Mouse (Mus musculus): ENCODE measurements around the gene E2f4. TPM values are rescaled to one million over a fixed set of nuclear protein-coding genes. Genes with fewer than 3 reads are reported as not detected.
"Not testable (repeated sequence)": the region's sequence is repeated elsewhere in the genome, so short reads cannot be mapped to it uniquely, and the experiment has no call there.

Gene E2f4
- total RNA-seq, 2 experiments from 2014 or later: 43.2 to 44.9 TPM

DNA sequence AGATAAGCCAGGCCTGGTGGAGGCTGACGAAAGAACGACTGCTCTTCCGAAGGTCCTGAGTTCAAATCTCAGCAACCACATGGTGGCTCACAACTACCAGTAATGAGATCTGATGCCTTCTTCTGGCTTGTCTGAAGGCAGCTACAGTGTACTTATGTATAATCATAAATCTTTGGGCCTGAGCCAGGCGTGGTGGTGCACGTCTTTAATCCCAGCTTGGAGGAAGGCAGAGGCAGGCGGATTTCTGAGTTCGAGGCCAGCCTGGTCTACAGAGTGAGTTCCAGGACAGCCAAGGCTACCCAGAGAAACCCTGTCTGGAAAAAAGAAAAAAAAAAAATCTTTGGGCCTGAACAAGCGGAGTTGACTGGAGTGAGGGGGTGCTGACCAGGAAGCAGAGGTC lies 6.1 kb upstream of the E2f4 start:
- not testable (repeated sequence) for DNase-seq (ENCODE audit: low spot score in 2 of 2)

DNA sequence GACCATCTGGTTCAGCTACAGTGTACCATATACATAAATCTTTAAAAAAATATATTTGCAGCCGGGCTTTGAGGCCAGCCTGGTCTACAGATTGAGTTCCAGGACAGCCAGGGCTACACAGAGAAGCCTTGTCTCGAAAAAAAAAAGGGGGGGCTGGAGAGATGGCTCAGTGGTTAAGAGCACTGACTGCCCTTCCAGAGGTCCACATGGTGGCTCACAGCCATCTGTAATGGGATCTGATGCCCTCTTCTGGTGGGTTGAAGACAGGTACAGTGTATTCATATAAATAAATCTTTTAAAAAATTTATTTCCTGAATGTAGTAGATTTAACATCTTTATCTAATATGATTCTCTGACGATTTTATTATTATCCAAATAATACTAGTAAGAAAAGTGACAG lies 5.7 kb upstream of the E2f4 start:
- not testable (repeated sequence) for DNase-seq (ENCODE audit: low spot score in 2 of 2)

DNA sequence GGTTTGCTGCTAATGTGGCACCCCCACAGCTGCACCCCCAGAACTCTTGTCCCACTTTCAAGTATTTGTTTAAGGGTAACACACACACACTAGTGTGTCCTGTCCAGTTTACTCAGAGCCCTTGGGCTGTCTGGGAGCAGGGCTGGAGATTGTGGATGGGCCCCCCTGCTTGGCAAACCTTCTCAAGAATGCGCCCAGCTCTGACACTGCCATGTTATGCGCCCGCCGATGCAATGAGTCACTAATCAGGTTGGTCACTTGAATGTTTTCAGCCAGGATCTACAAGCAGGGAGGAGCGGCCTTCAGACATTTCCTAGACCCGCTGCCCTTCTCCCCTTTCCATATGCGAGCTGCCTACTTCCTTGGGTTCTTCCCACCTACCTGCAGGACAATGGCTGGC lies 5.0 kb upstream of the E2f4 start:
- no peak for DNase-seq (ENCODE audit: low spot score in 2 of 2)

DNA sequence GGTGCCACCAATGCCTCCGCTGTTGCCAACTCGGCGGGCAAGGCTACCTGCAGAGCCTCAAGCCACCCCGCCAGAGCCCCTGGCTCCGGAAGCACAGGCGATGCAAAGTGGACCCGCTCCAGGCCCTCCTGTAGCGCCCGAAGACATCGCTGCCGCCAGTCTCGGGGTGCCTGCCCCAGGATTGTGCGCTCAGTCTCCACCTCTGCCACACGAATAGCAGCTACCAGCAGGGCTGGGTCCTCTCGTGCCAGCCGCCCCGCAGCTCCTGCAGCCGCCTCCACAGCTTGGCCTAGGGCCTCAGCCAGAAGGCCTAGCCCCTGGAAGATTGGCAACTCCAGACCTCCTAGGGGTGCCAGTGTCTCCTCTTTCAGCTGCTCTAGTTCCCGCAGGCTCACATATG lies 4.1 kb upstream of the E2f4 start:
- no peak for DNase-seq (ENCODE audit: low spot score in 2 of 2)

DNA sequence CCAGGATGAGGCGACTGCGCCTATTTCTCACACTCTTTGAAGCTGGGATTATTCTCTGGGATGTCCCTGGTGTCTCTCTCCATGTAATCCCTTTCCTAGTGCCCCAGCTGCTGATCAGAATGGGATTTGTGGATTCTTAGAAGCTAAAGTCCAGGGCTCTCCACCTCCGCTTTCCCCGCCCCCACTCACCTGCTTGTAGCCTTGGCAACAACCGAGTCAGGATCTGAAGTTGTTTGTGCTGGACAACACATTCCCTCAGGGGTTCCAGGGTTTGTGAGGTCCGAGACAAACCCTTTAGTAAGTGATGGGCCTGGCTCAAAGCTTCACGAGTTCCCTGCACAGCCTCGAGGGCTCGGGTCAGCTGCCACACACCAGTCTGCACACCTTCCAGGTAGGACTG lies 2.7 kb upstream of the E2f4 start:
- no peak for DNase-seq (ENCODE audit: low spot score in 2 of 2)

DNA sequence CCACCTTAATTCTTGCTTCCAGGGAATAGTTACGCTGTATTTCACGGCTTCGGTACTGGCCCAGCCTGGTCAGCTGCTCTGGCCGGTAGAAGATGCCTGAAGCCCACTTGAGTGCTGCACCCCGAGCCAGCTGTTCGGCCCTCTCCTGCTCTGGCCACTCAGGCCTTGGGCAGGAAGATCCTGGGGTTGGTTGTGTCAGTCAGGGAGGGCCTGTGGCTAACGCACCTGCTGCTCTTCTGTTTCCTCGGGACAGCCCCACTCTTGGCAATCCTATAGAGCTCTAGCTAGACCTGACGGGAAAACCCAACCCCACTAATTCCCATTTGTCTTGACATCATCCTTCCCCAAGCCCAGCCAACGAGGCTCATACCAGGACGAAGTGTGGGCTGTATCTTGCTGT lies 2.2 kb upstream of the E2f4 start:
- no peak for DNase-seq (ENCODE audit: low spot score in 2 of 2)

DNA sequence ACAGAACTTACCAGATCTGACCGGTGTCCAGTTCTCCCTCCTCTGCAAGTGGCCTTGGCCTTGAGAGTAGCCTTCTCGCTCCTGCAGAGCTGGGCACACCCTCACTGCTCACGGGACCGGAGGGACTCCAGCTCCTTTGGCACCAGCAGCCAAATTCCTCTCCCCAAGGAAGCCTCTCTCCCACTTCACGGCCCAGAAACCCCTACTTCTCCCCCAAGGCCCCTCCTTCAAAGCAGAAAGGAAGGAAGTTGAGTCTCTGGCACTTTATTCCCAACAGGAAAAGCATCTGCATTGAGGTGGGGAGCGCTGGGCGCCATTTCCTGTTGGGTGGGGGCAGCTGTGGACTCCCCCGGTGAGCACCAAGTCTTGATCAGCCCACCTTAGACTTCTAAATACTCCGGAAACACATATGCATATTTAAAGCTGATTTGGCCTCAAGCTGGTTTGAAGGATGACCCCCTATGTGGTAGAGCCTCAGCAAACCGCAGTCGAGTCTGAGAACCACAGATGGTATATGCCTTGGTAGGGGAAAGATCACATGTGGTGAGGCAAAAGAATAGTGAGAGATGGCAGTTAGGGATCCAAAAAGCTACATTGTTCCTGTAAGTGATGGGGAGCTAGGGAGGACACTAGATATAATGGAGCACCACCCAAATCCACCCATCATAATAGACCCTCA lies 1.4 kb upstream of the E2f4 start, which contains the start of gene Exoc3l:
Gene Exoc3l, minus strand, starts transcription at position 207 of the 679 bp plus-strand sequence.
- DNase-seq (ENCODE audit: low spot score in 2 of 2): peak in 1 of 2 experiments; percentile 52

DNA sequence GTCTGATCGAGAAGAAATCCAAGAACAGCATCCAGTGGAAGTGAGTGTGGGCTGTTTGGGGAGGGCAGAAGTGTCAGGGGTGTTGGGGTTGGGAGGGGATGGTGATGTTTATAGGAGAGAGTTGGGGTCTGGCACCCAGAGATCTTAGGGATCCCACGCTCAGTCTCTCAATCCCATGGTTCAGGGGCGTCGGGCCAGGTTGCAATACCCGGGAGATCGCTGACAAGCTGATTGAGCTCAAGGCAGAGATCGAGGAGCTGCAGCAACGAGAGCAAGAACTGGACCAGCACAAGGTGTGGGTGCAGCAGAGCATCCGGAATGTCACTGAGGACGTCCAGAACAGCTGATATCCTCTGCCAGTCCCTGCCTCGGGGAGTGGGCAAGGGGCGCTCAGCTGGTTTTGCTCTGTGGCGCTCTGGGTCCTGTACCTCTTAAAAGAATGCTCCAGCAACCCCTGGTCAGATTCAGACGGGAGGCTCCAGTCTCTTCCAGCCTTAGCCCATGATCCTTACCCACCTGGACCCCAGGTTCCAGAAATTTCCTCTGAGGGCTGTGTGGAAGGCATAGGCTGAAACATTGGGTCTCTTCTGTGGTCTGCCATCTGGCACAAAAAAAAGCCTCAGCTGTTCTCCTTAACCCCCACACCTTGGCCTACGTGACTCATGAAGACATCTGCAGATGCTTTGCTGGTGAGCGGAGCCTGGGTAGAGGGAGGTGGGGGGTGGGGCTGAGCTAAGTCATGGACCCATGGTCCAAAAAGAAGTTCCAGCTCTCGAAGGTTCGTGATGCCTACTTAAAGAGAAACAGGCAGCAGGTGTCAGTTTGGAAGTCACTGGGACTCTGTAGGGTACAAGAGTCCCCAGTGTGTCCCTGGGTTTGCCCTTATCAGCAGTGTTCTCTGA lies 1.1 kb downstream of the E2f4 start:
- no peak for DNase-seq (ENCODE audit: low spot score in 2 of 2)

DNA sequence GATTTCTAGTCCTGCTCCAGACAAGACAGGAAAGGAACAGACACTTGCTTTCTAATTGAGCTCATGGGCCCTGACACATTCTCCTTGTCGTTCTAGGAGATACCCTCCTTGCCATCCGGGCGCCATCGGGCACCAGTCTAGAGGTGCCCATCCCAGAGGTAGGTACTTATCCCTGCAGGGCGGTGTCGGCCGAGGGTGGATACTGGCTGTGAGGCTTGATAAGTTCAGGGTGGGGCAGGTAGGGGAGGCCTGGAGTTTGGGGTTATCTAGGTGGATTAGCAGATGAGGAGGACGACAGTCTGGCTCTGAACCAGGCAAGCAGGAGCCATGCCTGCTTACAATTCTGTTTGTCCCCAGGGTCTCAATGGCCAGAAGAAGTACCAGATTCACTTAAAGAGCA lies 2.5 kb downstream of the E2f4 start:
- no peak for DNase-seq (ENCODE audit: low spot score in 2 of 2)

DNA sequence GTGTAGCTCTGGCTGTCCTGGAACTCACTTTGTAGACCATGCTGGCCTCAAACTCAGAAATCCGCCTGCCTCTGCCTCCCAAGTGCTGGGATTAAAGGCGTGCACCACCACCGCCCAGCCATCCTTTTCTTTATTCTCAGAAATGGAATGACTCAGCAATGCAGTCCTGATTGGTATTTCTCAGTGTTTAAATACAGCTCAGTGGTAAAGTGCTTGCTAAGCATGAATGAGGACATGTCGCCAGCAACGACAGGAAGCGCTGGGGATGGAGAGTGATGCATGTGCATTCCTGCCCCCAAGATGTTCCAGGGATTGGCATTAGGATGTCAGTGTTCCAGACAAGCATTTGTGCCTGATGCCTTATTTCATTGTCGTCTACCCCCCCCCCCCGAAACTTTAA lies 5.9 kb downstream of the E2f4 start:
- no peak for DNase-seq (ENCODE audit: low spot score in 2 of 2)

DNA sequence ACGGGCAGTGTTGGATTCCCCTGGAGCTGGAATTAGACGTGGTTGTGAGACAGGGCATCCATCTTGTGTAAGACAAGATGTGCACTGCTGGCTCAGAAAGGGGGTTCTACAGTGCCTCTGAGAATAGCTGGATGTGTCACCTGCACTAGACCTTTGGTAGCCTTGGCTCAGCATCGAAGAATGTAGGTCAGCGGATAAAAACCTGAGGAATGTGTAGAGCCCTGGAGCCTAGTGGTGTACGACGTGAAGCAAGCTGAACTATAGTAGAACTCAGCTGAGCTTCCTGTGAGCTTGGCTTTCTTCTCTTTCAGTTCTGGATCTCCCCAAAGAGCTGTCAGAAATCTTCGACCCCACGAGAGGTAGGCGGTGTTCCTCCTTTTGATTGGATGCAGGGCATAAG lies 6.4 kb downstream of the E2f4 start:
- DNase-seq (ENCODE audit: low spot score in 2 of 2): no peak

DNA sequence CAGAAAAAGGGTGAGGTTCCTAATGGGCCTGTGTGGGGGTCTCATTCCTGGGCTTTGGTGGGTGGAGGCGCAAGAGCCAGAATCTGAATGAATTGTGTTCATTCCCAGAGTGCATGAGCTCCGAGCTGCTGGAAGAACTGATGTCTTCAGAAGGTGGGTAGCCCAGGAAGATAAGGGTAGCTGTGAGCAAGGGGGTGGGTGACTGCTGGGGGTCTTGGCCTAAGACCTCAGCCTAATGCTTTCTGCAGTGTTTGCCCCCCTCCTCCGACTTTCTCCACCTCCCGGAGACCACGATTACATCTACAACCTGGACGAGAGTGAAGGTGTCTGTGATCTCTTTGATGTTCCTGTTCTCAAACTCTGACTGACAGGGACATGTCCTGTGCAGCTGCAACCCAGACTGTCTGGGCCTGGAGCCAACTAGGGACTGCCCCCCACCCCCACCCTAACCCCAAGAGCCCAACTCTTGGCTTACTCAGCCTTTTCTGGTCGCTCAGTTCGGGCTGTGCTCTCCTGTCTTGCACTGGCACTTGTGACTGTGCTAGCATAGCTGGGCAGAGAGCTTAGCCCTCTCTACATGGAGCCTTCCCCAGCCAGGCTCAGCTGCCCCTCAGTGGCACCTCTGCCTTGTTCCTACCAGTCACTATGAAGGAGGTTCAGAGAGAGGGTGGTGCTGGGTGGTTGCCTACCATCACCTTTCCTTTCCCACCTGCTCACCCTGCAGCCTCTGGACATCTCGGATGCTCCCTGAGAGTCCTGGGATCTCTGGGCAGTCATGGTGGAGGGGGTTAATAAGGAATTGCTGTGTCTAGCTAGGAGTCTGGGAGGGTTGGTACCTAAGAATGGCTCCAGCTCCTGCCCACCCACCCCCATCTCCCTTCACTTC lies 7.1 kb downstream of the E2f4 start:
- no peak for DNase-seq (ENCODE audit: low spot score in 2 of 2)

DNA sequence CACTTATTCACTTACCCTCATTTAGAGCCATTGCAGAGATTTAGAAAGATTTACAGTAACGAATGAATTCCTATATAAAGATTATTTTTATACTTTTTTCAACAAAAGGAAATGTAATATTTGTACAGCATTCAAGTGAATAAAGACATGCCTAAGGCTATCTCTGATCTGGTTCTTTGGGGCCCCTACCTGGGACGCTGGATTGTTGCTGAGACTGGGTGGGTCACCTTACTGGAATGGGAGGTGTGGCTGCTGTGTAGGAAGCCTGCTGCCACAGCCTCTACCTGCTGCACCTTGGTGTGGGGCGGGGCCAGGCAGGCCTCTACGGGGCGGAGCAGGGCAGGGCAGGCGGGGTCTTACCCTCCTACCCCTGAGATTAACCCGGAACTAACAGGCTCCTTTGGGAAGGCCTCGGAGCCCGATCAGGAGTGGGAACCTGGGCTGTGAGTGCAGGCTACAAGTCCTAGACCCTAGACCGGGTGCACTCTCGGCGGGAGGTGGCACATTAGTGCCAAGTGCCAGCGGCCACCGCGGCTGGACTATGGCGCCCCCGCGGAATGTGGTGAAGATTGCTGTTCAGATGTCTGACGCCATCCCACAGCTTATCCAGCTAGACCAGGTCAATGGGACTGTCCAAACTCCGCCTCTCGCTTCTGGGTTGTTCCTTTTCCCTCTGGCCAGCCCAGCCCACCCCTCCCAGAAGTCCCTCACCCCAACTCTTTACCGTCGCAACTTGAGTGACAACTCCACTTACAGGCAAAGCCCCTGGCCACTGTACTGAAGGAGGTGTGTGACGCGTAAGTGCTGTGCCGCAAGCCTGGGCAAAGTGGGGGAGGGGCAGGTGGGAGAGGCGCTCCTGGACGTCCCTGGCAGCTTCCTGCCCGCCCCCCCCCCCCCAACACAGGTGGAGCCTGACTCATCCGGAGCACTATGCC lies 8.0 kb downstream of the E2f4 start, which contains the start of gene Elmo3:
Gene Elmo3, plus strand, starts transcription at position 391 of the 935 bp plus-strand sequence.
- DNase-seq (ENCODE audit: low spot score in 2 of 2): peak; percentile 50 to 54

DNA sequence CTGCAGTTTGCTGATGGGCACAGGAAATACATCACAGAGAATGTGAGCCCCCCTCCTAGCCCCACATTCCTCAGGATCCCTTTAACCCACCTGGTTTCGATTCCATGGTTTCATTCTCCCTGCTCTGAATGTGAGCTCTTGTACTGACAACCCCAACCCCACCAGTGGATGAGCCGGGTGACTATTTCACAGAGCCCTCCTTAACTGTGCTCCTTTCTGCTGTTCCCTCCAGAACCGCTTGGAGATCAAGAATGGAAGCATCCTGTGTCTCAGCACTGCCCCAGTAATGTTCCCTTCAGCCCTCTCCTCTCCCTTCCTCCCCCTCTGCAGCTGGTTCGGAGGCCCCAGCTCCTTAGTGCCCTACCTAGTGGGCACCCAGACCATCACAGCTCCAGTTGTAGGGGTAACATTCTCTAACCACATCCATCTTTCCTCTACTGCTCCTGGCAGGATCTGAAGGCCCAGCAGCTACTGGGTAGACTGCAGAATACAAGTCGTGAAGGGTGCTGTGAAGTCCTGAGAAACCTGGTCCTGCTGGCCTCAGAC lies 8.8 kb downstream of the E2f4 start:
- no peak for DNase-seq (ENCODE audit: low spot score in 2 of 2)

DNA sequence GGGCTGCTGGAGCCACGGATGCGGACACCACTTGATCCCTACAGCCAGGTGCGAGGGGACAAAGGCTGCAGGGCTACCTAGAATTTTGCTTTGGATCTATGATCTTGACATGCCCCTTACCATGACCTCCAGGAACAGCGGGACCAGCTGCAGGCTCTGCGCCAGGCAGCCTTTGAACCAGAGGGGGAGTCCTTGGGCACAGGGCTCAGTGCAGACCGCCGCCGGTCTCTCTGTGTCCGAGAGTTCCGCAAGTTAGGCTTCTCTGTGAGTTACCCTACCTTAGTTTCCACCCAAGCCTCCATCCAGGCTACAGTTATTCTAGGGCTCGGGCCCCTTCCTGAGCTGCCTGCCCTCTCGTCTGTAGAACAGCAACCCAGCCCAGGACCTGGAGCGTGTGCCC lies 10.2 kb downstream of the E2f4 start:
- no peak for DNase-seq (ENCODE audit: low spot score in 2 of 2)

DNA sequence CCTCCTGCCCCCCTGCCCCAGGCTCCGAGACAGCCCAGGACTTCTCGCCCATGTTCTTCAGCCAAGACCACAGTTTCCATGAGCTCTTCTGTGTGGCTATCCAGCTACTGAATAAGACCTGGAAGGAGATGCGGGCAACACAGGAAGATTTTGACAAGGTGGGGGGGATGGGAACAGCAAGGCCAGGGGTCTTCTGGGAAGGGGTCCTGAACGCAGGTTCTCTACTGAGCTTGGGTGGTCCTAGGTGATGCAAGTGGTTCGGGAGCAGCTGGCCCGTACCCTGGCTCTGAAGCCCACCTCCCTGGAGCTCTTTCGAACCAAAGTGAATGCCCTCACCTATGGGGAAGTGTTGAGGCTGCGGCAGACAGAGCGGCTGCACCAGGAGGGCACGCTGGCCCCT lies 11.0 kb downstream of the E2f4 start:
- no peak for DNase-seq (ENCODE audit: low spot score in 2 of 2)

DNA sequence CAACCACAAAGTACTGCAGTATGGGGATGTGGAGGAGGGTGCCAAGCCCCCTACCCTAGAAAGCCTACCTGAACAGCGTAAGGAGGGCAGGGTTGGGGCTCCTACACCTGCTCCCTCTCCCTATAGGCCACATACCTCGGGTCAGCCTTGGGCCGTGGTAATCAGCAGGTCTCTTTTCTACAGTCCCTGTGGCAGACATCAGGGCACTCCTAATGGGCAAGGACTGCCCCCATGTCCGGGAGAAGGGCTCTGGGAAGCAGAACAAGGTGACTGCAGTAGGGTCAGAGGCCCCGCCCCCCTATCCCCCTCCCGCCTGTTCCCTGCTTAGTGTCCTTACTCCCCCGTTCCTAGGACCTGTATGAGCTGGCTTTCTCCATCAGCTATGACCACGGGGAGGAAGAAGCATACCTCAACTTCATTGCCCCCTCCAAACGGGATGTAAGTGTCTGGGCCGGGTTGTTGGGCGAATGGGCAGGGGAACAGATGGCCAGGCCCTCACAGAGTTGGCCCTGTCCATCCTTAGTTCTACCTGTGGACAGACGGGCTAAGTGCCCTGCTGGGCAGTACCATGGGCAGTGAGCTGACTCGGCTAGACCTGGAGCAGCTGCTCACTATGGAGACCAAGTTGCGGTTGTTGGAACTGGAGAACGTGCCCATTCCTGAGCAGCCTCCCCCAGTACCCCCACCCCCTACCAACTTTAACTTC lies 11.8 kb downstream of the E2f4 start:
- no peak for DNase-seq (ENCODE audit: low spot score in 2 of 2)

DNA sequence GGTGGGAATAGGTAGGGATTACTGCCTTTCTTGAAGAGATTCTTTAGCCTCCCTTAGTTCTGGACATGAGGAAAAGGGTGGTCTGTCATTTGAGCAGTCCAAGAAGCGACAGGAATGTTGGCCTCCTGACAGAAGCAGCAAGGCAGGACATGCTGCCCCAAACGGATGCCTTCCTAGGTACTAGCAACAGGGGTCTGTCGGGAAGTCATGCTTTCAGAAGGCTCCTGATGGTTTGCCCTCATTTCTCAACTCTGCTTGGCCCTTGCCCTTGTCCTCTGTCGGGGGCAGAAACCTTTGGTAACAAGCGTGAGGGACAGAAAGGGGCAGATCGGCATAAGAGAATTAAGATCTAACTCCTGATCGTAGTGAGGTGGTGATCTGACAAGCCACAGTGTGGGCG lies 12.7 kb downstream of the E2f4 start:
- DNase-seq (ENCODE audit: low spot score in 2 of 2): no peak

DNA sequence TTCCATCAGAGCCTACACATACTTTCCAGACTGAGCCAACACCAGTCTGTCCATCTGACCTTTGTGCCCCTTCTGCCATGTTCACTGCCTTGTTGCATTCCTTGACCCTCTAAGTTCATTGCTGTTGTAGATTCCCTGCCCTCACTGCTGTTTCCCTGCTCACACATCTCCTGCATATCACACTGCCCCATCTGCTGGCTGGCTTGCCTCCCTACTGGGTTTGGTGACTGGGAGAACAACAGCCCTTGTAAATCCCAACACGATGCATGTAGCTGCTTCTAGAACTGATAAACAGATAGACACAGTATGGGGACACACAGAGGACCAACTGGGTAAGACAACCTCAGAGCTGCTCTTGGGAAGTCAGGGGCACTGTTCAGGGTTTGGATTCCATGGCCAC lies 14.3 kb downstream of the E2f4 start:
- DNase-seq (ENCODE audit: low spot score in 2 of 2): no peak

Measured in adrenal gland, adult 18-20 months (tissue).